Mouse (Mus musculus) spleen, postnatal 14 days (tissue): Measurements from ENCODE around the gene Sez6l2.
A peak's percentile ranks its signal among the peaks of the same experiment; 100 is the strongest.

Experiments
- DNase-seq, 2 experiments: peaks; one replicate each; pipeline ENCODE4 v3.0.0; 2021 to 2022; ENCODE audit warnings: low spot score in 2 of 2

Gene Sez6l2

DNA sequence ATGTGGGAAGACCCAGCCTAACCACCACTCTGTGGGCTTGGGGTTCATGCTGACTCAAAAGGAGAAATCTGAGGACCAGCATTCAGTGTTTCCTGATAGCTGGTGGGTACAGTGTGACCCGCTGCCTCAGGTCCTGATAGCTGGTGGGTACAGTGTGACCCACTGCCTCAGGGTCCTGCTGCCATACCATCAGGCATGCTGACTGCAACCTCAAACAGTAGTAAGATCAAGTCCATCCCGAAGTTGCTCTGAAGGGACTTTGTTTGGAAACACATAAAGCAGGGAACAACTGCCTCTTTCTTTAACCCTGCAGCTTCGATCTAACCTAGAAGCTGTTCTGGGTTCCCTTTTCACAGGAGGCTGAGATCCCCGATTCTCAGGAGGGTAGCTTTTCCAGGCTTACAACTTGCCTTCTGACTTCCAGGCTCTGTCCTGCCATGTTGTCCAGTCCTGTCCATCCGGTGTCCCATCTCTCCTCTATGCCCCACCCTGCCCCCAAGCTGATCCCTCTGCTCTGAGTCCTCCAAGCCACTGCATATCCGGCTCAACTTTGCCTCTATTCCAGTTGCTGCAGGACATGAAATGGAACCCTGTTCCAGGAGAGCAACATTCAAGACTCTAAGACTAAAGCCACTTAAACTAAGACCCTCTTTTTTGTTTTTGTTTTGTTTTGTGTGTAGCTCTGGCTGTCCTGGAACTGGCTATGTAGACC lies 57.1 kb downstream of the Sez6l2 start:
- no peak for DNase-seq

DNA sequence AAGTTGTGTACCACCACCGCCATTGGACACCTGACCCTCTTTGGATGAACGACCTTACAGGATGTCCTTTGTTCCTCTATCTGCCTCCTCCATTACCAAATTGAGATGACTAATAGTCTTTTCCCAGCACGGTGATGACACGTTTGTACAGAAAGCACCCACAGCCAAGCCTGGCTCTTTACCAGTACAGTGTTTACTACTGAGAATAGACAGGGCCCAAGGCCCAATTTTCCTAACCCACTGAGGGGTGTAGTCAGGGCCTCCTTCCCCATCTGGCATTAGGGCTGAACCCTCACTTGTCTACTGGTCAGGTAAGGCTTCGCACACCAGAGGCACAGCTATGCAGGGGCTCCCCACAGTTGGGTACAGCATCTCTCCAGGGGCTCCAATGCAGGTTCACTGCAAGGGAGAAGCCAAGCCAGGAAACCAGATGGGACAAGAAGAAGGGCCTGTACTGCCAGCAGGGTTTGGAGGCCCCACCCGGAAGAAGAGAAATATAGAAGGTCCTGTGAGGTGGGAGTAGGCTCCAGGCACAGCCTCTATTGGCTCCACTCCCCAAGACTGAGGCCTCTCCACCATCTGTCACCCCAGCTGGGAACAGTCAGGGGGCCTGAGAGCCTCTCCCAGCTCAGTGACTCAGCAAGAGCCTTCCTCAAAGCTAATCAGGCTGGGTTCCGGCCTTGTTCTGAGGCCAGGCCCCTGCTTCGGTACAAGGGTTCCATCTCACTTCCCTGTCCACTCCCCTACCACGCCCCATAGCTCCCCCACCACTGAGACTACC lies 58.1 kb downstream of the Sez6l2 start:
- DNase-seq = peak in 1 of 2 experiments; percentile 41

DNA sequence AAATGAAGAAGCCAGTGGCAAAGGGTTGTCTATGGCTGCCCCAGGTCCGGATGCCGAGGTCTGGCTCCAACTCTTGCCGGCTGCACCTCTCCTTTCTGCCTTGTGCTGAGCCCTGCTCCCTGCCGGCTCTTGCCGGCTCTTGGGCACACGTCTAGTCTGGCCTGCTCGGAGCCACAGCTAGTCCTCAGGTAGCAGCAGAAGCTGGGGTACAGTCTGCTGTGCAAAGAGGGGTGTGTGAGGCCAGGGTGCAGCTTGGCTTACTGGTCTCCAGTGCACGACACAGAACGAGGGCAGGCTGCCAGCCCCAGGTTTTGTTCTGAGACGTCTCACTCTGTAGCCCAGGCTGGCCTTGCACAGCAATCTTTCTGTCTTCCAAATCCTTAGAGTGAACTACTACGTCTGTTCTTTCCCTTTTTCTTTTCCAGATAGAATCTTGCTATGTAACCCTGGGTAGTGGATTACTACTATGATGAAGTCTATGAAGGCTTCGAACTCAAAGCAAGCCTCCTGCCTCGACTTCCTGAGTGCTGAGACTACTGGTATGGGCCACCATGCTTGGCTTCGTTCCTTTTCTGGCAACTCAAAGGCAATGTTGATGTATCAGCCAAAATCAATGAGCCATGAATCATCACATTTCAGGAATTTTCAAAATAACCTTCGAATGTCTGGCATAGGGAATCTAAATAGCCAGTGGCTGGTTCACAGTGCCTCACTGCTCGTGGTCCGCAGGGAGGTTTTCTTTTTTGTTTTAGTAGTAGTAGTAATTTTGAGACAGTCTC lies 59.1 kb downstream of the Sez6l2 start:
- DNase-seq = no peak

DNA sequence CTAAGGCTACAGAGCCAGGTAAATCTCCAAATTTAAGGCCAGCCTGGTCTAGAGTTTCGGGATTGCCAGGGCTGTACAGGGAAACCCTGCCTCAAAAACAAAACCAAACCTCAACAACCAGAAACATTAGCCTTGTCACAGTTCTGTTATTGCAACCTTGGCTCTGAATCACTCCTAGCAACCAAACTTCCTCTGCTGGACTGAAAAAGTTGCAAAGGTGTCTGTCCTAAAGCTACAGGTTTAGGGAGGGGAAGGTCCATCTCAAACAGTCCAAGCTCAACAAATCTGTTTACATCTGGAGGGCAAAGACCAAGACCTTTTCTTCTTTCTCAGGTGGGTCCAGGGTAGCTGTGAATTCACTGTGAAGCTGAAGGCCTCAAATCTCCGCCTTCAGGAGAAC lies 60.7 kb downstream of the Sez6l2 start:
- no peak for DNase-seq

DNA sequence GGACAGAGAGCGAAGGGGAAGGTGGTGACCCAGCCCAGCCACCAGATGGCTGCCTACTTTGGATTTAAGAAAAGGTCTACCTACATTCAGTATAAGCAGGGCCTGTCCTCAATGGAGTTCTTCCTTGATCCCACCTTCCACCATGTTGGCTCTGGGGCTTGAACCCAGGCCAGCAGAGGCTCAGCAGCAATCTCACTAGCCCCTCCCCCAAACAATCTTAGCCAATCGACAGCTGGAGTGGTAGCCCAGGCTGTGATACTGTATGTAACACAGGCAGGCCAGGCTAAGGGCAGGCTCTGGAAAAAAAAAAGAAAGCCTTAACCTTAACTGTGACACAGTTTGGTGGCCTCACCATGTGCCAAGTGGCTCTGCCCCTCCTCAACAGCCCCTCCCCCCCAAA lies 61.4 kb downstream of the Sez6l2 start:
- no peak for DNase-seq

DNA sequence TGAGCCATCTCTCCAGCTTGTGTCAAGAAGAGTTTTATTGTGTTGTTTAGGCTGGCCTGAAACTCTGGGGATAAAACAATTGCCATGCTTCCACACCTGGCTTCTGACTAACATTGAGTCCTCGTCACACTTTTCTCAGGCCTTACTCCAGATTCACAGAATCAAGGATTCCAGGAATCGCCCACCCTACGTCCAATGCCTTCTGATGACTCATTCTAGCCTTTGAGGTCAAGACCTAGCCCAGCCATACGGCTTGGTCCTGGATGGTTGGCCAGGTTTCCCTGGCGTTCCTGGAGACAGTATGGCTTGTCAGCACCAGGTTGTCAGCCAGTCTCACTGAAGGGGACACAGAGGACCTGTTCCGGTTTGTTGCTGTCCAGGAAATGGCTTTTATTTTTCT lies 62.0 kb downstream of the Sez6l2 start:
- no peak for DNase-seq

DNA sequence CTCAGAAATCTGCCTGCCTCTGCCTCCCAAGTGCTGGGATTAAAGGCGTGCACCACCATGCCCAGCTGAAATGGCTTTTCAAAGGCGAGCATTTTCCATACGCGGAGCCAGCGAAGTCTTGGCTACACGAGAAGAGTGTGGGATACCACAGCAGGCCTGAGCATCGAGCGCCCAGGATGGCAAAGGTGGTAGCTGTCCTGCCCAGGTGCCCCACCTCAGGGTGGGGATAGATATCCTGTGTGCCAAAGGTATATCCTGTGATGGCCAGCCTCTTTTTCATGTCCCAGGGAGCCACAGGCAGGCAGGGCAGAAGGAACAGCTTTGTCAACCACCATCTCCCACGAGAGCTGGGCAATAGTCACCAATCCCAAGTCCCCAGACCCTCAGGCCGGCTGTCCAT lies 62.5 kb downstream of the Sez6l2 start:
- DNase-seq = no peak

DNA sequence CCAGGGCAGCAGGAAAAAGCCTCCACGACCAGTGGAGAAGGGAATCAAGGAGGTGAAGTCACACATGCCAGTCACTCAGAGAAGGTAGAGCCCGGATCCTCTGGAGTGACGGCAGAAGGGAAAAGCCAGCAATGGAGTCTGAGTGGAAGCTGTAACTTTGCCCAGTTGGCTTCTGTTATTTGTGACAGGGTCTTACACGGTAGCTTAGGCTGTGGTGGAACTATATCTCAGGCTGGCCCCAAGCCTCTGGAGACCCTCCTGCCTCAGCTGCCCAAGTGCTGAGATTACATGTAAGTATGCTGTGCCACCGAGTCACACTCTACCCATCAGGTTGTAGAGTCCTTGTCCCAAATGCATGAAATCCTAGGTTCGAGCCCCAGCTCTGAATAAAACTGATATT lies 63.0 kb downstream of the Sez6l2 start:
- no peak for DNase-seq

DNA sequence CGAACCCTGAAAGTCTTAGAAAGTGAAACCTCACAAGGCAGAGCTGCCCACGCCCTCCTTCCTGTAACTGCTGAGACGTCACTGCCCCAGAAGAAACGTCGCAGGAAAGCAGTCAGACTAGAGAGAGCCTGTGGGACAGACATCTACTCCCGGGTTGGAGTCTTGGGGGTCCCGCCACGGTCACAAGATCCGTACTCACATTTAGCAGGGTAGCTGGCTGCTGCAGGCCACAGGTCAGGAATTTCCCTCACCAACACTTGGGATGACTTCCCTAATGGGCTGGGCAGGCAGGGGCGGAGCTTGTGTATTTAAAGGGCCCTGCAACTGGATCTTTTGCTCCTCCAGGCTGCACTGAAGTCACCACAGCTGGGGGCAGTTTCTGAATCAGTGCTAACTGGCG lies 64.0 kb downstream of the Sez6l2 start, which contains the start of gene Mvp:
TSS of gene Mvp (minus strand) at position 302 of the 400 bp plus-strand sequence.
- peak in 1 of 2 experiments; percentile 48 for DNase-seq

DNA sequence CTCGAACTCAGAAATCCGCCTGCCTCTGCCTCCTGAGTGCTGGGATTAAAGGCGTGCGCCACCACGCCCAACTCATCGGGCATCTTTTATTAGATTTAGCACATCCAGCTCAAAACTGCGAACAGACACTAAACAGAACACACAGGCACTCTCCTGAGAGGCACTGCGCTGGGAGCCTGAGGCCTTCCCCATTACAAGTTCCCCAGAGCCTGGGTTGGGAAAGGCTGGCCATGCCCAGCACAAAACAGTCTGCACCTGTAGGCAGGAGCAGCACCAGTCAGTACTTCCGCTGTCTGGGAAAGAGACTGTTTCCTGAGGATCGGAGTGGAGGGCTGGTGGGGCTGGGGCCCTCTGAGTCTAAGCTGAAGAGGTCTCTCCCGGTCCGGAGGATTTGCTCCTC lies 64.6 kb downstream of the Sez6l2 start:
- no peak for DNase-seq

DNA sequence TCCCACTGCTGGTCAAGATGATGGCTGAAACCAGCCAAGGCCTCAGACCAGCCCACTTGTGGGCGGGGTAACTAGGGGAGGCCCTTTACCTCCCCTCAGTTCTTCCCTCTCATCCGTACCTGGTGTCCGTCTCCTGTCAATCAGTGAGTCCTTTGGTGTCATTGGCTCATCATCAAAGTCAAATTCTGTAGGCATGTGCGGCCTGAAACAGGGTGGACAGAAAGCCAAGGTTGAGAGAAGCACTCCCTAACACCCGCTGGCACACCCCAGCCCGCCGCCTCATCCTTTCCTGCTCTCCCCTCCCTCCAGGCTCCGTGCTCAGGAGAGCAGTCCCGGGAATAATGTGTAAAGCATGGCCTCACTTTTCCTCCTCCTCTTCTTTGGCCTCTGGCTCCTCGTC lies 65.7 kb downstream of the Sez6l2 start:
- DNase-seq = no peak

DNA sequence TGATC lies 65.9 kb downstream of the Sez6l2 start, which contains the start of gene Pagr1b:
TSS of gene Pagr1b (minus strand) at position 4 of the 5 bp plus-strand sequence.
- no peak for DNase-seq

DNA sequence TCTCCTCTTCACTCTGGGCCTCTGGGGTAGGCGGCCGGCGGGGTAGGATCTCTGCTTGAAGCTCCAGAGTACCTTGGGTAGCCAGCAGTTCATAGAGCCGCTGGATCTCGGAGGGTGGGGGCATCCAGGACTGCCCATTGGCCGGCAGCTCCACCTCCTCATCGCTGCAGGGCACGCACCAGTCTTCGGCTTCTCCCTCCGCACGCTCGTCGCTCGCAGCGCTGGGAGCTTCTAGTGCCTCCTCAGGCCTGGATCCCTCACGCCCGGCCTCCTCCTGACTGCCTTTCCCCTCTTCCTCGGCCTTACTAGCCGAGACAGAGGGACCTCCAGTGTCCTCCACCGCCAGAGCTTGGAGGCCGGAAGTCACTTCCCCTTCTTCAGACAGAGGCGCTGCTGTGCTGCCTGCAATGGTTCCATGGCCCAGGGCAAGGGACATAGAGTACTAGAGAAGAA lies 66.1 kb downstream of the Sez6l2 start:
- DNase-seq = no peak

DNA sequence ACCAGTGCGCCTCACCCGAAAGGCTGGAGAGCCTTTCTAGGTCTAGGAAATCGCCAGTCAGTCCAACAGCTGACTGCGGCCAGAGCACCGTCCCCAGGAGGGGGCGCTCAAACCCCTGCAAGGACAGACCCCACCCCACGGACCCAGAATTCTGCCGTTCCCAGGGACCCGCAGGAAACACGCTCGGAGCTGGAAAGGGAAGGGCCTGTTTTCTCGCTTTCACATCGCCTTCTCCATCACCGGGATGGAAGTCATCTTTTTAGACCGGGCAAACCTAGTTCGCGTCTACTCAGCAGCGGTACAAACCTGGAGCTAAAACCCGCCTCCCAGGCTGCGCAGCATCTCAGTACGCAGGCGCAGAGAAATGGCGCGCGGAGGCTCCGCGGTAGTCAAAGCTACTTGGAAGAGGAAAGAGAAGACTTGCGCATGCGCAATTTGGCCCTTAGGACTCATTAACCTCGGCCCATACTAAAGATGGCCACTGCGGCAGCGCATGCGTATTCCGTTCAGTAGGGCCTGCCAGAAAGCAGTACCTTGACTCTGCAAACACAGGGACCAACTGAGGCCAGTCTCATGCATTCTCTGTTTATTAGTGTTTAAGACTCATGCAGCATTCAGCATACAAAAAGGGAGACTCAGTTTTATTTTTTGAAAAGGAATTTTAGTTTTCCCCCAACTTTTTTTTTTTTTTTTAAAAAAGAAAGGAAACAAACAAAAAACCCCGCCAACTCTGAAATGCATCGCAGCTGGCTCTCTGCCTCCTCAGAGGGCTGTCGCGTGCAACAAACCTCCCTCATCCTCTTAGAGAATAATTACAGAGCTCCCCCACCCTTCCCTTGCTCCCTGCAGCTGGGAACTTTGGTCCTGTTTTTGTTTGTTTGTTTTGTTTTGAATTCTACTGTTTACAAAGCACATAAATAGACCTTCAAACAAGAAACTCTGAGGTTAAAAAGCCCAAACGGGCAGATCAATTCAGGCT lies 66.9 kb downstream of the Sez6l2 start, which contains the start of gene Pagr1a:
TSS of gene Pagr1a (minus strand) at position 382 of the 979 bp plus-strand sequence.
- peak; percentile 95 to 96 for DNase-seq

DNA sequence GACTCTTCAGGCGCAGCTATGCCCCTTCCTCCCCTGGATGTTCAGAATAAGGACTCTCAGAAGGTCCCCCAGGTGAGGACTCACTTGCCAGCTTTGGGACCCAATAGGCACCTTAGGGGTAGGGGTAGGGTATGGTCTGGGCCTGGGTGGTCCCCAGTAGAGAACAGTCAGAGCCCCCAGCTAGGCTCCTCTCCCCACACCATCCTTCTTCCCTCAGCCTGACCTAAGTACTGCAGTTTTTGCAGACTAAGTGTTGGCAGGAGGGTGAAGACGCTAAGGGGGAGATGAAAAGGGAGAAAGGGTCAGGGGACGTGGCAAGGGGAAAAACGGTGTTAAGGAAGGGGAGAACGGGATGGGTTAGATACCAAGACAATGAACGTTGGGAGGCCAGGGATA lies 67.6 kb downstream of the Sez6l2 start:
- DNase-seq = no peak

DNA sequence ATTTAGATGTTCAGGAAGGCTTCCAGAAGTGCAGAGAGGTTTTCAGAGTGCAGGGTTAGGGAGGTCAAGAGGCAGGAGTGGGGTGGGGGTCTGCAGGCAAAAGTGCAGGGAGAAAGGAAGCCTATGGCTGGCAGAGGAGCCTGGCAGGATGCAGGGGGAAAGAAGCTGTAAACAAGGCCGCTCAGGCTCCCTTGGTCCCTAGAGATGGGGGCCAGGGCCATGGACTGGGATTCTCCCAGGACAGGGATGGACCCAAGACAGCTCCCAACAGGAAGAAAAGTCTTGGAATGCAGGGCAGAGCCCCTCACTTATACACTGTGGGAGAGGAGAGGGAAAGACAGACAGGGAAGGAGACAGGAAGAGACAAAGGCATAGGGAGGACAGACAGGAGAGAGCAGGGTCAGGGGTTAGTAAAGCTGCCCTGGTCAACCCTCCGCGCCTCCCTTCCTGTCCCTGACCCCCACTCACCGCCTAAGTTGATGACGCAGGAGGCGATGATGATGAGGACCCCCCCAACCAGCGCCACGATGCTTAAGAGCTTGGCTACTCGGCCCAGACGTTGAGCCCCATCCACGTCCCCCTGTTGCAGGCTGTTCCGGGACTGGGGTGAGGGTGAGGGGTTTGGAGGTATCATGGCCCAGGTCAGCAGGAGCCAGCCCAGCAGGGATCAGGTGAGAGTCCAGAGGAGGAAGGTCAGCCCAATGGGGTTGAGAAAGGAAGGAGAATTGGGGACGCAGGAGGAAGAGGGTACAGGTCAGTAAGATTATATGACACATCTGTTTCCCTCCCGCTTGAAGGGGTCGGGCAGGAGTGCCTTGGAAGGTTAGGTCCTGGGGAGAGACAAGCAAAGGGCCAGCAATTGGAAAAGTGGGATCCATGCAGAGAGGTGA lies 68.3 kb downstream of the Sez6l2 start:
- no peak for DNase-seq

DNA sequence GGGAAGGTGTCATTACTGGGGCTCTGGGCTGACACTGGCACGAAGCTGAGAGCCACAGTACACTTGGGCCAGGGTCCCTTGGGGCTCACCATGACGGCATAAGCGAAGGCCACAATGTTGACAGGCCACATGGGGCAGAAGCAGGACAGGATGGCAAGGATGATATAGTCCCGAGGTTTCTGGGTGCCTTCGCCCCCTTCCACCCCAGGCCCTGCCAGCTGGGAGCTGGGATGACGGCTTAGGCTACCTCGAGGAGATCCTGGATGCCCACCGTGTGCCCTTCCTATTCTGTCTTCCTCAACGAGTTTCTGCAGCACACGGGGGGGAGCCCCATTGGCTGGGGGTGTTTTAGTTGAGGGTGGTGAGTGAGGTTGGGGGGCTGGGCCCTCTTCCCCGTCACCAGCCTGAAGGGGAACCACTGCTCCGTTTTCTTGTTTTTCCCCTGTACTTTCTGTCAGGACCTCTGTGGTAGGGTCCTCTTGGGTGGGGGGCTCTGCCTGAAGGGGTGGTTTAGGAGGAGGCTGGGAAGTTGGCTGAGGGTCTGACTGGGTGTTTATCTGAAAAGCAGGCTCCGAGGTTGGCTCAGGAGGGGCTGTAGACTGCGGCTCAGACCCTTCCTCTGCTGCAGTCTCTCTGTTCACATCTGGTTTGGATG lies 69.1 kb downstream of the Sez6l2 start:
- no peak for DNase-seq

DNA sequence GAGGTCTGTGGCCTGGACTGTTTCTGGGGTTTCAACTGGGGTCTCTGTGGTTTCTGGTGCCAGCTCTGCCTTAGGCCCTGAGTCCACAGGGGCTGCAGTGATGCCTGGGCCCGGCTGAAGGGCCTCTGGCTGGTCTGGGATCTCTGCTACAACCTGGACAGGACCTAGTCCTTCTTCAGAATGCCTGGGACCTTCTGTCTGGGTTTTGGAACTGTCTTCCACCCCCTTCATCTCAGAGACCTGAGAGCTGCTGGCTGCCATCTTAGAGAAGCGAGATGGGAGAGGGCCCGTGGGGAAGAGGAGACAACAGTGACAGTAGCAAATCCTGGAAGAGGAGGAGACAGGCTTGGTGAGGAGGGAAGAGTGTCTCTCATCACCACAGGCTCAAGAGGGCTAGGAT lies 69.7 kb downstream of the Sez6l2 start:
- no peak for DNase-seq
